Comparison of ENCODE assay signal across 16 mouse cellular contexts in the genomic region with DNA sequence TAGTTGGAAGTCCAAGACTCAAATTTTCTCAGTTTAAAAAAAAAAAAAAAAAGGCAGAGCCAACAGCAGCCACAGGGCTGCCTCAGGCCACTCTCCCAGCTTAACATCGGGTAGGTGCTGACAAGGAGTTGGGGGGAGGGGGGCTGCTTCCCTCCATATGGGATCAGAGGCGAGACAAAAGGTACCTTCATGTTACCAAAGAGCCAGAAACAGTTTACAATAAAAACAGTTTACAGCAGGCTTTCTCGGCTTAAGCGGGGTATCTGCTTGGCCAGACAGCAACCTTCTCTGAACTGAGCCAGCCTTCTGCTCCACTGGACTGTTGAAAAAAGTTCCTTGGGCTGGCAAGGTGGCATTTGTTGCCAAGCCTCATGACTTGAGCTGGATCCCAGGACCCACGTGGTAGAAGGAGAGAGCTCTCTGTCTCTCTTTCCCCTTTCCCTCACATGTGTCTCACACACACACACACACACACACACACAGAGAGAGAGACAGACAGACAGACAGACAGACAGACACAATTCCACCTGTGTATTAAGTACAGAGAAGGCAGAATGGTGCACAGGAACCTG.
DNase-seq lines count a peak whose midpoint lies in the region; ATAC-seq and TF ChIP-seq lines count a peak whose summit lies in the region.
"Had no signal": no experiment of that assay in that cellular context is flagged by ENCODE, and none has a peak within 500 bp of the region (broad histone marks: within the 10 kb centered on the region; RNA-seq: fewer than 3 reads in every experiment).

No protein-coding gene starts in this region.

- 12% methylated on average over 5 of the region's 5 CpGs for WGBS in forebrain, embryonic 15.5 days
- 52% methylated on average over 5 of the region's 5 CpGs for WGBS in lung, postnatal 0 days

- DNase-seq in gastrocnemius, adult 2 months: peak; percentile 50
- no peak for DNase-seq in gastrocnemius, postnatal 4 days (ENCODE audit: low spot score in 2 of 2)
- peak; percentile 39 to 44 for DNase-seq in right cerebral cortex, postnatal 10 days (ENCODE audit: low spot score in 2 of 2)
- DNase-seq in right cerebral cortex, postnatal 25 days: no peak
- no peak for DNase-seq in lung, postnatal 0 days (ENCODE audit: low spot score)
- DNase-seq in left cerebral cortex, adult 2 months (ENCODE audit: extremely low spot score in 1 of 2, low spot score in 2 of 2): no peak
- DNase-seq: cerebellum, postnatal 25 days; heart, adult 2 months; kidney, postnatal 10 days; lung, adult 2 months had no signal

- no peak overlapping the region for H3K4me3 ChIP-seq in gastrocnemius, adult 2 months
- no peak overlapping the region for H3K4me3 ChIP-seq in forebrain, embryonic 15.5 days
- H3K4me3 ChIP-seq in lung, postnatal 0 days (ENCODE audit: low read depth, low read length): no peak overlapping the region
- no peak overlapping the region for H3K4me3 ChIP-seq in left cerebral cortex, adult 2 months
- H3K4me3 ChIP-seq: embryonic facial prominence, embryonic 13.5 days; heart, adult 2 months; intestine, embryonic 15.5 days; neural tube, embryonic 15.5 days had no signal

- H3K27ac ChIP-seq in gastrocnemius, adult 2 months: no peak overlapping the region
- peak overlapping the region; percentile 51 for H3K27ac ChIP-seq in forebrain, embryonic 15.5 days (replicated peaks)
- H3K27ac ChIP-seq in lung, postnatal 0 days (ENCODE audit: low read length): no peak overlapping the region
- H3K27ac ChIP-seq in left cerebral cortex, adult 2 months: no peak overlapping the region
- H3K27ac ChIP-seq: embryonic facial prominence, embryonic 13.5 days; heart, adult 2 months; intestine, embryonic 15.5 days; neural tube, embryonic 15.5 days had no signal

- H3K4me1 ChIP-seq in forebrain, embryonic 15.5 days: peaks cover 29% of the 10 kb centered on the region
- no peaks in the 10 kb centered on the region for H3K4me1 ChIP-seq in lung, postnatal 0 days (ENCODE audit: insufficient read depth, low read depth, low read length)

- H3K4me2 ChIP-seq in forebrain, embryonic 15.5 days (replicated peaks): no peak overlapping the region
- H3K4me2 ChIP-seq in lung, postnatal 0 days (replicated peaks; ENCODE audit: low read depth, low read length): no peak overlapping the region
- H3K4me2 ChIP-seq: embryonic facial prominence, embryonic 13.5 days; intestine, embryonic 15.5 days; neural tube, embryonic 15.5 days had no signal

- H3K9ac ChIP-seq in forebrain, embryonic 15.5 days (replicated peaks): no peak overlapping the region
- no peak overlapping the region for H3K9ac ChIP-seq in lung, postnatal 0 days (replicated peaks; ENCODE audit: low read depth)
- H3K9ac ChIP-seq: embryonic facial prominence, embryonic 13.5 days; intestine, embryonic 15.5 days; neural tube, embryonic 15.5 days had no signal

- peak; percentile 62 for ATAC-seq in forebrain, embryonic 15.5 days (replicated peaks)
- no peak for ATAC-seq in lung, postnatal 0 days
- ATAC-seq: intestine, embryonic 15.5 days; Patski had no signal

- TF ChIP-seq CTCF in gastrocnemius, adult 2 months (IDR thresholded peaks at IDR 0.05): no peak
- TF ChIP-seq CTCF in lung, postnatal 0 days (IDR thresholded peaks at IDR 0.05): no peak
- TF ChIP-seq CTCF in left cerebral cortex, adult 2 months (IDR thresholded peaks at IDR 0.05): no peak

- H3K9me3 ChIP-seq in forebrain, embryonic 15.5 days: no peaks in the 10 kb centered on the region
- no peaks in the 10 kb centered on the region for H3K9me3 ChIP-seq in lung, postnatal 0 days (ENCODE audit: low read length)
- H3K9me3 ChIP-seq: embryonic facial prominence, embryonic 13.5 days; intestine, embryonic 15.5 days; neural tube, embryonic 15.5 days had no signal

- intact Hi-C loops in gastrocnemius, adult 2 months (cut with DNase I): no loop called here
- intact Hi-C loops in left cerebral cortex, adult 2 months (cut with DNase I): no loop called here

- H3K27me3 ChIP-seq in forebrain, embryonic 15.5 days: no peaks in the 10 kb centered on the region
- no peaks in the 10 kb centered on the region; the same call in 1 of the 2 replicates for H3K27me3 ChIP-seq in lung, postnatal 0 days (replicated peaks; ENCODE audit: insufficient read depth, low read length)
- H3K27me3 ChIP-seq: CH12.LX; embryonic facial prominence, embryonic 13.5 days; intestine, embryonic 15.5 days; neural tube, embryonic 15.5 days; Patski had no signal

- no peaks in the 10 kb centered on the region for H3K36me3 ChIP-seq in forebrain, embryonic 15.5 days
- H3K36me3 ChIP-seq in lung, postnatal 0 days (ENCODE audit: insufficient read depth, low read length): no peaks in the 10 kb centered on the region
- H3K36me3 ChIP-seq: intestine, embryonic 15.5 days; neural tube, embryonic 15.5 days had no signal

- TF ChIP-seq EP300 in lung, postnatal 0 days (IDR thresholded peaks at IDR 0.05): no peak

Comparison
In these comparisons a context has a peak if more than half of its experiments do, and no peak if none do; other contexts are left out.
1. DNase-seq: peak in gastrocnemius, adult 2 months (single experiment) and right cerebral cortex, postnatal 10 days (2 of 2); none in gastrocnemius, postnatal 4 days (0 of 2), right cerebral cortex, postnatal 25 days (single experiment), lung, postnatal 0 days (single experiment) and left cerebral cortex, adult 2 months (0 of 2).